Mouse (Mus musculus) embryonic facial prominence, embryonic 11.5 days (tissue): ENCODE data around the gene Ap5b1. TPM values are rescaled to one million over a fixed set of nuclear protein-coding genes. Genes with fewer than 3 reads are reported as not detected.

Source experiments
- ATAC-seq: fragments of 200-750 bp; cut with Nextera tagmentation; replicated peaks from 2 replicates; pipeline ENCODE4 v1.8.0; 2017; ENCODE audit warnings: low read depth; ENCODE audit not compliant: insufficient number of reproducible peaks, low FRiP score, low TSS enrichment
- DNase-seq: peaks from one replicate; pipeline ENCODE4 v3.0.0-alpha.2; 2015; ENCODE audit warnings: low spot score
- H3K27ac ChIP-seq: fragments of 300-500 bp; sonication (generic); replicated peaks from 2 replicates; pipeline ENCODE4 v1.5.1; 2014; ENCODE audit warnings: mild to moderate bottlenecking, low read depth, low read length, control low read depth
- H3K27me3 ChIP-seq: fragments of 300-500 bp; sonication (generic); 2 replicates; pipeline ENCODE4 v1.6.1; 2014; ENCODE audit warnings: mild to moderate bottlenecking, low read length, moderate library complexity, mixed read lengths; ENCODE audit not compliant: control insufficient read depth, insufficient read depth
- H3K36me3 ChIP-seq: fragments of 300-500 bp; sonication (generic); replicated peaks from 2 replicates; pipeline ENCODE4 v1.6.1; 2014; ENCODE audit warnings: low read depth, mild to moderate bottlenecking, low read length, moderate library complexity, mixed read lengths; ENCODE audit not compliant: control insufficient read depth, insufficient read depth
- H3K4me1 ChIP-seq: fragments of 300-500 bp; sonication (generic); 2 replicates; pipeline ENCODE4 v1.6.1; 2014; ENCODE audit warnings: low read length, mixed read lengths; ENCODE audit not compliant: control insufficient read depth, insufficient read depth
- H3K4me2 ChIP-seq: fragments of 300-500 bp; sonication (generic); 2 replicates; pipeline ENCODE4 v1.6.1; 2014; ENCODE audit warnings: low read depth, mild to moderate bottlenecking, control low read depth, low read length, moderate library complexity
- H3K4me3 ChIP-seq: fragments of 300-500 bp; sonication (generic); 2 replicates; pipeline ENCODE4 v1.5.1; 2014; ENCODE audit warnings: low read depth, low read length, control low read depth
- H3K9ac ChIP-seq: fragments of 300-500 bp; sonication (generic); replicated peaks from 2 replicates; pipeline ENCODE4 v1.6.1; 2014; ENCODE audit warnings: mild to moderate bottlenecking, control low read depth, low read length
- H3K9me3 ChIP-seq: fragments of 300-500 bp; sonication (generic); replicated peaks from 2 replicates; pipeline ENCODE4 v1.6.1; 2016; ENCODE audit warnings: mild to moderate bottlenecking, low read length, inconsistent platforms, mixed read lengths; ENCODE audit not compliant: control insufficient read depth
- WGBS: fragments of 180-500 bp; shearing (Covaris S2); extraction: QIAGEN DNeasy Blood & Tissue Kit; methylation state at CpG from one replicate; pipeline ENCODE4 v1.1.7; 2014; 5-methylcytosine and 5-hydroxymethylcytosine counted together
- polyA plus RNA-seq: library from polyadenylated mRNA; unstranded; fragments of >200 nt; fragmentation: Nextera tagmentation; extraction: Ambion mirVana; gene quantifications from 2 replicates; pipeline ENCODE4 v1.2.1, GENCODE M21; 2014

Ap5b1 gene
- polyA plus RNA-seq, 1 experiment from 2014 or later, result 2.1 TPM

DNA sequence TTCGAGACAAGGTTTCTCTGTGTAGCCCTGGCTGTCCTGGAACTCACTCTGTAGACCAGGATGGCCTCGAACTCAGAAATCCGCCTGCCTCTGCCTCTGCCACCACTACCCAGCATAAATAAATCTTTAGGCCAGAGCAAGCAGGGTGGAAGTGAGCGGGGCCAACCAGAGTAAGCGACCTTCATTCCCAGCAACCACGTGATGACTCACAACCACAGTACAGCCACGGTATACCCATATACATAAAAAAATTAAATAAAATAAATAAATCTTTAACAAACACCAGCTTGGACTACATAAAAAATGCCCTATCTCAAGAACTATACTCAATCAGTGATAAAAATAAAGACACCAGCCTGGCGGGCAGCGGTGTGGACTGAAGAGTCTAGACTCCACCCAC, 24.5 kb upstream of the Ap5b1 start:
- H3K4me1 ChIP-seq, result no peaks in the 10 kb centered on the region
- H3K4me2 ChIP-seq, result no peak overlapping the region
- 88% methylated on average over 9 of the region's 9 CpGs for WGBS
- no peak overlapping the region for H3K27ac ChIP-seq
- H3K4me3 ChIP-seq, result no peak overlapping the region
- H3K27me3 ChIP-seq, result no peaks in the 10 kb centered on the region
- no peak overlapping the region for H3K9ac ChIP-seq
- DNase-seq, result no peak
- no peaks in the 10 kb centered on the region for H3K36me3 ChIP-seq
- ATAC-seq, result no peak
- H3K9me3 ChIP-seq, result no peaks in the 10 kb centered on the region

DNA sequence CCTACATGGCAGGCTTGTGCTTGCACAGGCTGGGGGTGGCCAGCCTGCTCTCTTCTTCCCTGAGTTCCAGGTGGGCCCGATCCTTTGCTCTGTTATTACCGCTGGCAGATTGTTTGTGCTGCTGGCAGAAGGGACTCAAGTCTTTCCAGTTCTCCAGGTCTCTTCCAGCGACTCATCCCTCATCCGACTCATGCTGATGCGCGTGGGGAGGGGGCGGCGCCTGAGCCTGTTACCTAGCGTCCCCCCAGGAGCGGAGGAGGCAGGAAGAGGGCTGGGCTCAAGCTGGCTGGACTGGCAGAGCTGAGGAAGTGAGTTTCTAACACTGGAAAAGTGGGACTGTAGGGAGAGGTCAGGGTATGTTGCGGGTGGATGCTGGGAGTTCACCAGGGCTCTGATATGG, 23.8 kb upstream of the Ap5b1 start:
- ATAC-seq (no peak), DNase-seq (no peak)
- no peak overlapping the region for H3K27ac ChIP-seq
- H3K27me3 ChIP-seq, result no peaks in the 10 kb centered on the region
- no peaks in the 10 kb centered on the region for H3K36me3 ChIP-seq
- H3K9me3 ChIP-seq, result no peaks in the 10 kb centered on the region
- H3K4me1 ChIP-seq, result no peaks in the 10 kb centered on the region
- H3K9ac ChIP-seq, result no peak overlapping the region
- no peak overlapping the region for H3K4me2 ChIP-seq
- WGBS, result 46% methylated on average over 11 of the region's 11 CpGs
- H3K4me3 ChIP-seq, result no peak overlapping the region

DNA sequence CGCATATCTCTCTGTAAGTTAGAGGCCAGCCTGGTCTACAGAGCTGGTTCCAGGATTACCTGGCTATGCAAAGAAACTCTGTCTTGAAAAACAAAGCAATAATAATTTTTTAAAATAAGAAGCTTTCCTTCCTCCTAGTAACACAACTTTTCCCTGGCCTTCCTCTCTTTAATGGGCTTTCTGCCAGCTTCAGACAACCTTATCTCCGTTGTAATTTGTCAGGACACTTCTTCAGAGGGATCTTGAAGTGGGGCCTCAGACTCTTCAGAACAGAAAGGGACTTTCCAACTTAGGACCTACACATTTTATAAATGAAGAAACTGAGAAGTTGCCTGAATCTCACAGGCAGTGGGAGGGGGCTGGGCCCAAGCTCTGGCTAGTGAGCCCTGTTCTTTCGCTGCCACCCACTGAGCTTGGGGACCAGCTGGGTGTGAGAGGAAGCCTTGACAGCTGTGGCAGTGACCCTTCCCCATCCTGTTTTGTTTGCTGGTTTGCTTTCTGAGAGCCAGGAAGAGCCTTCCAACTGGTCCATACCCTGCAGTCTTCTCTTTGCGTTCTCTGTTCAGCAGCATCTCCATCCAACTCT, 20.3 kb upstream of the Ap5b1 start:
- H3K4me2 ChIP-seq, result no peak overlapping the region
- no peaks in the 10 kb centered on the region for H3K27me3 ChIP-seq
- no peaks in the 10 kb centered on the region for H3K36me3 ChIP-seq
- no peak overlapping the region for H3K9ac ChIP-seq
- H3K27ac ChIP-seq, result no peak overlapping the region
- H3K9me3 ChIP-seq, result no peaks in the 10 kb centered on the region
- ATAC-seq, result no peak
- WGBS, result 74% methylated on average over 4 of the region's 4 CpGs
- no peaks in the 10 kb centered on the region for H3K4me1 ChIP-seq
- no peak for DNase-seq
- no peak overlapping the region for H3K4me3 ChIP-seq

DNA sequence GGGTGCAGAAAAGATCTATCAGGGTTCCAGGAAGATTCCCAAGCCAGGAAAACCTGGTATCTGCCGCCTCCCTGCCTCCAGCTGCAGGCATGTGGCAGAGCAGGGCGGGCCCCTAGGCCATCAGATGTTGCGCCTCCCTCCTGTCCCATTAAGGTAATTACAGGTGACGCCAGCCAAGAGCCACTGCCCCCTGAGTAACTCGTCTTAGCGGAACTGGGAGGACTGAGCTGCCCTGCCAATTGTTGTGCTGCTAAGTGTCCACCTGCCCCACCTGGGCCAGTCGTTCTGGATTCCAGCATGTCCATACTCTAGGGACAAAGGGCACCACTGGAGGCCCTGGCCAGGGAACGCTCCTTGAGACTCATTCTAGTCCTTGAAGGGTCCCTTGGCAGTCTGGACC, 14.0 kb upstream of the Ap5b1 start:
- ATAC-seq (no peak), DNase-seq (no peak)
- Histone ChIP-seq H3K4me2 (no peak overlapping the region), H3K9ac (no peak overlapping the region), H3K4me1 (no peaks in the 10 kb centered on the region), H3K4me3 (no peak overlapping the region), H3K27me3 (peaks cover 14% of the 10 kb centered on the region), H3K36me3 (no peaks in the 10 kb centered on the region), H3K9me3 (no peaks in the 10 kb centered on the region), H3K27ac (no peak overlapping the region)
- 47% methylated on average over 8 of the region's 8 CpGs for WGBS

DNA sequence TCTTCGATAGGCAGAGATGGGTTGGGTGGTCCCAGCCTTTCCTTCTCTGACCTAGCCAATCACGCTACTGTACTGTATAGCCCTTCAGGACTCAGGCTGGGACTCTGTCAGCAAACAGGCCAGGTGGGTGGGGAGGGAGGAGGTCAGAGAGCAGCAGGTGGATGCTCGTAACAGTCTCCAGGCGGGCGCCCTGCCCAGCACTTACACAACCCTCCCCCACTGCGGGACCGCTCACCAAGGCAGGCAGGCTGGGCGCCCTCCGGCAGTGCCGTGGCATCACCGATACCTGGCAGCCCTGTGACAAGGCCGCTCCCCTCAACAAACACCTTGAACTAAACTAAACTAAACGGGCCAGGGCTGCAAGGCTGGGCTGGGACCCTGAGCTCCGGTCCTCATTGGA, 13.6 kb upstream of the Ap5b1 start:
- Histone ChIP-seq H3K4me1 (no peaks in the 10 kb centered on the region), H3K9ac (no peak overlapping the region), H3K9me3 (no peaks in the 10 kb centered on the region), H3K4me3 (no peak overlapping the region), H3K27me3 (peaks cover 19% of the 10 kb centered on the region), H3K36me3 (no peaks in the 10 kb centered on the region), H3K4me2 (no peak overlapping the region), H3K27ac (no peak overlapping the region)
- WGBS, result 74% methylated on average over 14 of the region's 14 CpGs
- no peak for DNase-seq
- ATAC-seq, result no peak

DNA sequence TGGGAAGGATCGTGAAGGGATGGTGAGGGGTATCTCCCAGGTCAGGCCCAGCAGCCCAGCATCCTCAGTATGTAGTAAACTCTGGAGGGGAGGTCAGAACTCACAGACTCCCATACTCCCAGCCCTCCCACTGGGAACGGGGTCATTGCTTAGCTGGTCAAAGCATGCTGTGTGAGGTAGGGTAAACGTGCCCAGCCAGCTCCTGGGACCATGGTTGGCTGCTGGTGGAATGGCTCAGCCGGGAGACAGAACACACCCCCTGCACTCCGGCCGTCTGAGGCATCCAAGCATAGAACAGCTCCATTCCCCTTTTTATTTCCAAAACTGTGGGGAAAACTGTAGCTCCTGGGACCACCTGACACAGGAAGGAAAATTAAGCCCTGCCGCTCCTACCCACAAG, 9.7 kb upstream of the Ap5b1 start:
- H3K27me3 ChIP-seq, result peaks cover 57% of the 10 kb centered on the region
- H3K36me3 ChIP-seq, result no peaks in the 10 kb centered on the region
- no peak for ATAC-seq
- no peak for DNase-seq
- no peak overlapping the region for H3K4me3 ChIP-seq
- no peak overlapping the region for H3K9ac ChIP-seq
- no peak overlapping the region for H3K4me2 ChIP-seq
- H3K4me1 ChIP-seq, result 0 out of 2 replicates have a peak, but pooled peaks cover 2% of the 10 kb centered on the region
- 37% methylated on average over 7 of the region's 7 CpGs for WGBS
- H3K9me3 ChIP-seq, result no peaks in the 10 kb centered on the region
- no peak overlapping the region for H3K27ac ChIP-seq

DNA sequence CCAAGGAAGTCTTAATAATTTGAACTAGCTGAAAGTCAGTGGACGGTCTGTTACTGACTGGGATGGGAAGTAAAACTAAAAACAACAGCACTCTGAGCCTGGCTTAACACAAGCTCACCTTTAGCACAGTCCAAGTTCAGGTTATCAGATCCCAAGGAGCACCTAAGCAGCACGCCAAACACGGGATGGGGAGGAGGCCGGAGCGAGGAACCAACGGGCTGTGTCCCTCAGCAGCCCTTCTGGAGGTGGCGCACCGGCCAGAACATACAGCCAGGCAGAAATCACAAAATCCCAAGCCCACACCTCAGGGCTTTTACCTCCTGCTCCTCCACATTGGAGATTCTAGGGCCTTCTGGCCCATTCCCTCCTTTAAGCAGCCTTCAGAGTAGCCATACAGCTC, 9.1 kb upstream of the Ap5b1 start:
- no peak overlapping the region for H3K4me2 ChIP-seq
- H3K9ac ChIP-seq, result no peak overlapping the region
- H3K27me3 ChIP-seq, result peaks cover 59% of the 10 kb centered on the region
- 63% methylated on average over 8 of the region's 8 CpGs for WGBS
- no peak overlapping the region for H3K27ac ChIP-seq
- 0 out of 2 replicates have a peak, but pooled peaks cover 2% of the 10 kb centered on the region for H3K4me1 ChIP-seq
- ATAC-seq (no peak), DNase-seq (no peak)
- H3K9me3 ChIP-seq, result no peaks in the 10 kb centered on the region
- no peak overlapping the region for H3K4me3 ChIP-seq
- H3K36me3 ChIP-seq, result no peaks in the 10 kb centered on the region

DNA sequence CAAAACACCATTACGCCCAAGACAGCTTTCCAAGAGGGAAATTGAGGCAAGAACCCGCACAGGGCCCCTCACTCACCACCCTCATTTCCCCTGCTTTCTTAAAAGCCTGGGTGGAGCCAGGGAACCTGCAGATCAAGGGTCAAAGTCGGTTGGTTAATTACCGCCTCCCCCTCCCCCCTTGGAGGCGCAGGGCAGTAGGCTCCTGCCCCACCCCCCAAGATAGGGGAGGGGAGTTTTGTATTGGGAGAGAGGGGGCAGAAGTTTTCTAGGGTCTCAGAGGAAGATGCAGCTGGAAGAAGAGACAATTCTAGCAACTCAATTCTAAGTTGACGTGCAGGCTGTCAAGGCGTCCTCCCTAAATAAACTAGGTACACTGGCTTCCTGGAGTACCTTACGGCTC, 8.6 kb upstream of the Ap5b1 start:
- H3K4me2 ChIP-seq, result no peak overlapping the region
- H3K36me3 ChIP-seq, result no peaks in the 10 kb centered on the region
- 13% methylated on average over 8 of the region's 8 CpGs for WGBS
- no peak overlapping the region for H3K4me3 ChIP-seq
- H3K27me3 ChIP-seq, result peaks cover 64% of the 10 kb centered on the region
- H3K4me1 ChIP-seq, result 0 out of 2 replicates have a peak, but pooled peaks cover 2% of the 10 kb centered on the region
- no peak for DNase-seq
- H3K9me3 ChIP-seq, result no peaks in the 10 kb centered on the region
- H3K9ac ChIP-seq, result no peak overlapping the region
- ATAC-seq, result no peak
- no peak overlapping the region for H3K27ac ChIP-seq
